Mouse (Mus musculus): ENCODE results near the gene Ttc34.
A peak's percentile ranks its signal among the peaks of the same experiment; 100 is the strongest.

The Ttc34 gene

GRCm38 (mm10) chr4:154837170-154837569 is at the start of gene Ttc34:
Gene Ttc34 (plus strand): TSS chr4:154837459.
- peak; percentile 48 to 76 for DNase-seq

DNA sequence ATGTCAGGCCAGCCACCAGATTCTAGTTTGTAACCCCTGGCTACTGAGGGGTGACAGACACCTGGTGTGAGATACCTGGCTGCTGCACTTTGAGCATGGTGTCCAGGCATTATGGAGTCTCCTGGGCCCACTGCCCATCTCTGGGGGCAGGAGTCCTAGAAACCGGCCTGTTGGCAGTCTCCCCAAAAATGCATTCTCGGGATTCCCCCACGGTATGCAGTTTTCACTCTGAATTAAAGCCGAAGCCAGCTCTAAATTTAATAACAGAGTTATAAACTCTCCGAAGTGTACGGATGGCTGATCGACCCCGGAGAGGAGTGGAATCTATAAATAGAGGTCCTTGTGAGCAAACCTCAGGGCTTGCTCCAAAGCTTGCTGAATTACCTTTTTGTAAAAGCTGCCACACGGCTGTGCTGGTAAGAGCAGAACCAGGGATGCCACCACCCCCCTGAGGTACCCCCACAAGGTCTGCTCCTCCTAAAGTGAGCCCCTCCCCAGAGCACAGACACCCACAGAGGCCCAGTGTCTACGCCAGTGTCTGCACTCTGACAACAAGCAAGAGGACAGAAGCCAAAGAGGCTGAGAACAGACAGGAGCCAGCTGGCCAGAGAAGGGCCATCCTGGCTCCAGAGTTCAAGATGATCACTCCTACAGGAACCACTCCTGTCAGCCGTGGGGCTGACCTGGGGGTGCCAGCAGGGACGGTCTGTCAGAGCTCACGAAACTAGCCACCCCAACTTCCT is 49.1 kb upstream of the Ttc34 start:
- peak in 1 of 2 experiments; percentile 14 for DNase-seq

GRCm38 (mm10) chr4:154791894-154792293 is 45.4 kb upstream of the Ttc34 start:
- DNase-seq = no peak

DNA sequence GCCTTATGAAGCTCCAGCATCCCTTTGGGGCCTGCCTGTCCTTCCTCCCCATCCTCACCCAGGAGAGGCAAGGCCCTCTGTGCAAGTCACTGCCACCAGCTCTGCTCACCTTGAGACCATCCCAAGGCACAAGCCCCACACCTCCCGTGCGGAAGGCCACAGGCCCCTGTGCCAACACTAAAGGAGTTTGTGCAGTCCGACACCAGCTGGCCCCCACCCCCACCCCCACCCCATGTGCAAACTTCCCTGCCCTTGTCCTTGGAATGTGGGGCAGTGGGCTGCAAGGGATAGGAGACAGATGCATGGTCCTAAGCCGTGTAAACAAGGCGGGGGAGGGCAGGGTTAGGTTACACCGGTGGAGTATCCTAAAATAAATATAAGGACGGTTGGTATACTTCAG is 43.8 kb upstream of the Ttc34 start:
- DNase-seq = no peak

GRCm38 (mm10) chr4:154797834-154798233 is 39.4 kb upstream of the Ttc34 start:
- DNase-seq = peak; percentile 56 to 80

DNA sequence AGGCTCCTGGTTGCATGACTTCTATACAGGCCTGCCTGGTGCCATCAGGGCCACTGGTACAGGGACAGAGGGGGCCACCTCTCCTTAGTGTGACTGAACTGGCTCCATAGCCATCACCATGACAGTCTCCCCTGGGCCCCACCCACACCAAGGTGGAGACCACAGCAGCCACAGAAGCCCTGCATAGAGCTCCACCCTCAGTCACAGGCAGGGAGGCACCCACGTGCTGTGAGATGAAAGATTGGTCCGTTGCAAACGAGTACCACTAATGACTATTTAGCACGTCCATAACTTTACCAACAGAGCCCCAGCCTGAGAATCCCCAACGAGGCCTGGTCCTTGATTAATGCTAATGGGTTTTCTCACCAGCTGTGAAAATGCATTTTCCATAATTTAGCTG is 36.7 kb upstream of the Ttc34 start:
- DNase-seq = no peak

GRCm38 (mm10) chr4:154802210-154802609 is 35.0 kb upstream of the Ttc34 start:
- DNase-seq = no peak

GRCm38 (mm10) chr4:154825662-154826061 is 11.6 kb upstream of the Ttc34 start:
- DNase-seq = peak; percentile 70 to 78

DNA sequence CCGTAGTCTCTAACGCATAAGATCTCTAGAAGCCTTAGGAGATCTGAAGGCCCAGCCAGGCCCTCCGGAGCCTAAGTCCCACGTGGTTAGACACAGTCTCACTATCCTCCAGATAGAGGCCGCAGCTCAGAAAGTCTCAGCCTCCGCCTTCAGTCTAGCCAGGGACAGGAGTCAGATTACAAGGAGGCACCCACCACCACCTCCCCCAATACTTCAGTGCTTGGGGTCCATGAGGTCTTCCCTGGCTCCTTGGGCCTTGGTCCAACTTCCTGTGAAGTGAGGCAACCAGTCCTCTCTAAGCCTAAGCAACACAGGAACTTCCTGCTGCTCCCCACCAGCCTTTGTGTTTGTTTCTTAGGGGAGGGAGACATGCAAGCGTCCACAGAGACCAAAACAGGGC is 11.0 kb upstream of the Ttc34 start:
- peak in 1 of 2 experiments; percentile 11 for DNase-seq

DNA sequence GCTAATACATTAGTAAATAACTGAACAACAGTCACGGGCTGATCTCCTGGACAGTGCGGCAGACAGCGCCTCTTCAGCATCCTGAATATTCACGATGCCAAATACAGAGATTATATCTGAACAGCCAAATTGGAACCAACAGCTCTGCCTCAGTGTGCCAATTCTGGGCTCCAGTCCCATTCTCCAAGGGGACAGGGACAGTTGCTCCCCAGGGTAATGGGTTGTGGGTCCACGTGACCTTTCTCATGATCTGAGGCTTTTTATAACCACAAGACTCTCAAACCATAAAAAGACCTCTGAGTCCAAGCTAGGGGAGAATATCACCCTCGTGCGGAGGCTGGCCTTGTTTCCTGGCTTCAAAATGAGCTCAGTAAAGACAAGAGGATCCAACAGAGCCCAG is 10.1 kb upstream of the Ttc34 start:
- peak; percentile 53 to 57 for DNase-seq

- peak in 1 of 2 experiments; percentile 13 for DNase-seq
Observed at GRCm38 (mm10) chr4:154827861-154828610, 9.2 kb upstream of the Ttc34 start.

- DNase-seq = no peak
Observed at GRCm38 (mm10) chr4:154831915-154832573, 5.2 kb upstream of the Ttc34 start.

DNA sequence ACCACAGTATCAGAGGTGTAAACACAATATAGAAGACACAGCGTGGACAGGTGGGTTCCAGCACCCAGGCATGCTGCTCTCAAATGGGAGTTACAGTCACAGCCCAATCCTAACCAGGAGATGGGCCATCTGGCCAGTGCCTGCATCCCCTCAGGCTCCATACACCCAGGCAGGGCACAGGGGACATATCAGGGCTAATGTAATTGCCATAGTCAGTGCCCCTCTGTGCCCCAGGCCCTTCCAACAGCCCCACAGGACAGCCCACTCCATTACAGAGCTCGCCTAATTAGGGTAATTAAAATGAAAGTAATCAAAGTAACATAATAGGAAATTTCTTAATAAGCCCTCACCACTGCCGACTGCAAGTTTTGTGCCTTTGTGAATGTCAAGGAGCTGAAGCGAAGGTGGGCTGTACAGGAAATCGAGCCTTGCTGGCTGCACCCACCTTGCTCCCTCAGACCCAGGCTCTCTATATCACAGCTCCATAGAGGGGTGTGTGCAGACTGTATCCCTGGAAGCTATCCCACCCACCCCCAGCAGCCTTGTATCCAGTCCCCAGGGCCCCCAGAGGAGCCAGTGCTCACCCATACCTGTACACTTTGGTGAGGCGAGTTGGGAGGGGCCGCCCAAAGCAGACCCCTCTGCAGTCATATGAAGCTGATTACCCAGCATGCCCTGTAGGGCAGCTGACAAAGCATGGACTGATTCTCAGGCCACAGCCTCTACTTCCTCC is 910 bp upstream of the Ttc34 start:
- DNase-seq = no peak

GRCm38 (mm10) chr4:154838741-154839140 is 1.5 kb downstream of the Ttc34 start:
- no peak for DNase-seq

DNA sequence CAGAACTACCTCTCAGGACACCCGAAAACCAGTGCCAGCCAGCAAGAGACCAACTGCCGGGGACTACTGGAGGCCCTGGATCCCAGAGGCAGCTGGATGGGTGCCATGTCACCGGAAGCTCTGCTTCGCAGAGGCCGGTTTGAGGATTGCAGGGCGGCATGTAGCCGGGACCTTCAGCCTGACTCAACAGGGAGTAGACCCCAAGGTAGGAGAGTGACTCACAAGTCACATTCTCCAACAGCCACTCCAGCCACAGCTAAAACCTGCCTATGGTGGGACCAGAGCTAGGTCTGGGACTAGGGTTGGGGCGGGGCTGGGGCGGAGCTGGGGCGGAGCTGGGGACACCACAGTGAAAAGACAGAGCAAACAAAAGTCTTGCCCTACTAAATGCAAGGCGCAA is 2.1 kb downstream of the Ttc34 start:
- no peak for DNase-seq

GRCm38 (mm10) chr4:154852696-154853095 is 15.4 kb downstream of the Ttc34 start:
- no peak for DNase-seq

DNA sequence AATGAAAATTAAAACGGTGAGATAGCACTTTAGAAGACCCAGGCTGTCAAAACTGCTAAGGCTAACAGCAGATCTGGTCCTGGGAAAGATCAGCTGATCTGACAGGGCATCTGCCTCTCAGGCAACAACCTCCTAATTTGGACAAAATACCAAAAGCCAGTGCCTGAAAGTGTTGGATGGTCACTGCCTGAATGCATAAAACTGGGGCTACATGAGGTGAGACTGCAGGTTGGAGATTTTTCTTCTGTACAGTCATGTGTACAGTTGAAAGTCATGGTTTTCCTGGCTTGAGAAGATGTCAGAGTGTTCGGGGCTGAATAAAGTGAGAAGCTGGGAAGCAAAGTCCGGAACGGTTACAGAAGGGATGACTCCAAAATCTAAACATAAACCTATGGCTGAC is 16.6 kb downstream of the Ttc34 start:
- DNase-seq = no peak

DNA sequence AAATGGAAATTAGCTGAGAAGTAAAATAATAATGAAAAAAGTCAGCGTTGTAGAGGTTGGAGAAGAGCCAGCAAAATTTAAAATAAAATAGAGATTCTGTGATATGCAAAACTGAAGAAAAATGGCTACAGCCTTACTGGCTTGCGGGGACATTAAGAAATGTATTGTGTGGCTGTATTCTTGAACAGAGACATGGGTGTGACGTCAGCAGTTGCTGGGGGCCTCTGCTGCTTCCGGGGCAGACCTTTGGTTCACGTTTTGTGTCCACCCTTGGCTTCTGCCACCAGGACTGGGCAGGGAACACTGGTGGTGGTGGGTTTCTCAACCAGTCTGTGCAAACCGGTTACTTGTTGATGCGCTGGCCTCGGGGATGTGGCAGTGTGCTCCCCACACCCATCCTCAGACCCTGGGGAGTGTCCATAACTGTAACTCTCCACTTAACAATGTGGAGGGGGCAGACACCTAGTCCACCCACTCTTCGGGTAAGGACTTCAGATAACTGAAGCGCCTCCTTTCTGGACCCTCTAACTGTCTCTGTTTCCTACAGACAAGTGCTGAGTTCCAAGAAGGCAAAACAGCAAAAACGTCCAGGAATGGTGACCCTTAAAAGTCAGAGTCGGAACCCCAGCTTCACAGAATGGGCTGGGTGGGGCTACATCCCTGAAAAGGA is 17.6 kb downstream of the Ttc34 start:
- DNase-seq = peak in 1 of 2 experiments; percentile 27

DNA sequence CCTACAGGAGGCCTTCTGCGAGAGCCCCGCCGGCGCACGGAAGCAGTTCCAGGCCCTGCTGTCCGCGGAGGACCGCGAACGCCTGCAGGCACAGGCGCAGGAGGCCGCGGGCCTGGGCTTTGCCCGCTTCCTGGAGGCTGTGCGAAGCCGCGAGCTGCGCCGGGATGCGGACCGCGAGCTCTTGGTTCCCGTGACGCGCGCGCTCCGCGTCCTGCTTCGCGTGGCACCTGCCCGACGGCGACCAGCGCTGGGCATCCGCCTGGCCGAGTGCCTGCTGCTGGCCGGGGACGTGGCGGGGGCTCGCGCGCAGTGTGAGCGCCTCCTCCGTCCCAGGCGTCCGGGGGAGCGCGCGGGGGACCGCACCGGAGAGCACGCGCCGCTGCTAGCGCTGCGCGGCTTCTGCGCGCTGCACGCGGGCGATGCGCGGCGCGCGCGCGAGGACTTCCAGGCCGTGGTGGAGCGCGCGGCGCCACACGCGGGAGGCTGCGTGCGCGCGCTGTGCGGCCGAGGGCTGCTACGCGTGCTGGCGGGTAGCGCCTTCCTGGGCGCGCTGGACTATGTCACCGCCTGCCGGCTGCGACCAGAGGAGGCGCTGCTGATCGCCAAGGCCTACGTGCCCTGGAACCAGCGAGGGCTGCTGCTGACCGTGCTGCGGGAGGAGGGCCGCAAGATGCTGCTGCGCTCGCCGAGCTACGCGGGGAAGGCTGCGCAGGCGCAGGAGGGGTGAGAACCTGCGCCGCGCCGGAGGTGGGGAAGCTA is 18.6 kb downstream of the Ttc34 start:
- DNase-seq = peak; percentile 97

DNA sequence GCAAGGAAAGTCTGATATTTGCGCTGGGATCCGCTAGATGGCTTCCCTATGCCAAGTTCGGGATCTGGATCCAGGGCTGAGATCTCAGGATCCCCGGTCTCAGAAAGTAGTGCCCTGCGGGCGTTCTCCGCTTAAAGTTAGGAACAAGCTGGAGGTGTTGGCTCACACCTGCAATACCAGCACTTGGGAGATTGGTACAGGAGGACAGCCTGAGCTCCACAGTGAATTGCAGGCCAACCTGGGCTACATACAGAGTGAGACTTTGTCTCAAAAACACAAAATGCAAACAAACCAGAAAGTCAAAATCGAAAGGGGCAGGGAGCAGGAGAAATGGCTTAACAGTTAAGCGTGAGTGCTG is 19.2 kb downstream of the Ttc34 start:
- DNase-seq = no peak

DNA sequence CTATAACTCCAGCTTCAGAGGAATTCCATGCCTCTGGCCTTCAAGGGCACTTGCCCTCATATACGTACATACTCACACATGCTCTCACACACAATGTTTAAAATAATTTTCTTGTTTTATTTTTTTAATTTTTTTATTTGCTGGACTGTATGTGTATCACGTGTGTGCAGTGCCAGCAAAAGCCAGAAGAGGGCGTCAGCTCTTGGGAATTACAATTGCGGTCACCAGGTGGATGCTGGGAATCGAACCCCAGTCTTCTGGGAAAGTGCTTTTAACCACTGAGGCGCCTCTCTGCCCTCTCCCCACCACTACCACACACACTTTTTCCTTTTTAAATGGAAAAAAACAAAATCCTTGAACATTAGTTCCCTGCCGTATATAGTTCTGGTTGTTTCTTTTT is 19.6 kb downstream of the Ttc34 start:
- peak in 1 of 2 experiments; percentile 55 for DNase-seq
